Mouse (Mus musculus) hindbrain, embryonic 10.5 days (tissue): ENCODE measurements around the gene Slc25a12. TPM values are rescaled to one million over a fixed set of nuclear protein-coding genes. Genes with fewer than 3 reads are reported as not detected.

Experiments used
- DNase-seq: peaks from one replicate; pipeline ENCODE4 v3.0.0-alpha.2; 2017; ENCODE audit warnings: low spot score
- H3K27ac ChIP-seq: fragments of 300-500 bp; sonication (generic); 2 replicates; pipeline ENCODE4 v1.5.1; 2016; ENCODE audit warnings: mild to moderate bottlenecking, moderate library complexity
- H3K27me3 ChIP-seq: fragments of 300-500 bp; sonication (generic); 2 replicates; pipeline ENCODE4 v1.6.1; 2016; ENCODE audit warnings: mild to moderate bottlenecking; ENCODE audit not compliant: poor library complexity, insufficient read depth, severe bottlenecking
- H3K36me3 ChIP-seq: fragments of 300-500 bp; sonication (generic); 2 replicates; pipeline ENCODE4 v1.6.1; 2016; ENCODE audit warnings: mild to moderate bottlenecking, moderate library complexity
- H3K4me1 ChIP-seq: fragments of 300-500 bp; sonication (generic); replicated peaks from 2 replicates; pipeline ENCODE4 v1.6.1; 2016; ENCODE audit warnings: mild to moderate bottlenecking
- H3K4me3 ChIP-seq: fragments of 300-500 bp; sonication (generic); 2 replicates; pipeline ENCODE4 v1.5.1; 2016; ENCODE audit warnings: mild to moderate bottlenecking, moderate library complexity
- H3K9me3 ChIP-seq: fragments of 300-500 bp; sonication (generic); 2 replicates; pipeline ENCODE4 v1.6.1; 2016; ENCODE audit warnings: mild to moderate bottlenecking, moderate library complexity
- WGBS: fragments of 180-500 bp; shearing (Covaris S2); methylation state at CpG from one replicate; pipeline ENCODE4 v1.1.7; 2016; 5-methylcytosine and 5-hydroxymethylcytosine counted together
- polyA plus RNA-seq: library from polyadenylated mRNA; unstranded; fragments of >200 nt; fragmentation: Nextera tagmentation; extraction: Ambion mirVana; gene quantifications from 2 replicates; pipeline ENCODE4 v1.2.1, GENCODE M21; 2016

Gene Slc25a12
- polyA plus RNA-seq, 1 experiment from 2014 or later = 36.4 TPM

GRCm38 (mm10) chr2:71256581-71256980, 111.0 kb downstream of the Slc25a12 start:
- 95% methylated on average over 7 of the region's 7 CpGs for WGBS
- H3K36me3 ChIP-seq = peaks cover 93% of the 10 kb centered on the region
- no peaks in the 10 kb centered on the region for H3K27me3 ChIP-seq
- H3K4me3 ChIP-seq = no peak overlapping the region
- H3K4me1 ChIP-seq = no peaks in the 10 kb centered on the region
- no peaks in the 10 kb centered on the region for H3K9me3 ChIP-seq
- DNase-seq = no peak
- no peak overlapping the region for H3K27ac ChIP-seq

- Histone ChIP-seq H3K4me1 (no peaks in the 10 kb centered on the region), H3K9me3 (no peaks in the 10 kb centered on the region), H3K4me3 (no peak overlapping the region), H3K27ac (no peak overlapping the region), H3K27me3 (no peaks in the 10 kb centered on the region), H3K36me3 (peaks cover 95% of the 10 kb centered on the region)
- no peak for DNase-seq
- 90% methylated on average over 4 of the region's 4 CpGs for WGBS
Observed at GRCm38 (mm10) chr2:71254836-71255235, 112.7 kb downstream of the Slc25a12 start.

- H3K9me3 ChIP-seq = no peaks in the 10 kb centered on the region
- peaks cover 91% of the 10 kb centered on the region for H3K36me3 ChIP-seq
- DNase-seq = no peak
- 82% methylated on average over 5 of the region's 5 CpGs for WGBS
- H3K27ac ChIP-seq = no peak overlapping the region
- no peaks in the 10 kb centered on the region for H3K4me1 ChIP-seq
- no peaks in the 10 kb centered on the region for H3K27me3 ChIP-seq
- H3K4me3 ChIP-seq = no peak overlapping the region
Observed at GRCm38 (mm10) chr2:71250841-71251240, 116.7 kb downstream of the Slc25a12 start.

GRCm38 (mm10) chr2:71248071-71248470, 119.5 kb downstream of the Slc25a12 start:
- no peaks in the 10 kb centered on the region for H3K4me1 ChIP-seq
- no peak for DNase-seq
- H3K4me3 ChIP-seq = no peak overlapping the region
- no peaks in the 10 kb centered on the region for H3K9me3 ChIP-seq
- no peak overlapping the region for H3K27ac ChIP-seq
- peaks cover 79% of the 10 kb centered on the region for H3K36me3 ChIP-seq
- WGBS = 89% methylated on average over 3 of the region's 3 CpGs
- H3K27me3 ChIP-seq = no peaks in the 10 kb centered on the region

- H3K27ac ChIP-seq = no peak overlapping the region
- WGBS = 94% methylated on average over 5 of the region's 5 CpGs
Observed at GRCm38 (mm10) chr2:71246096-71246495, 121.5 kb downstream of the Slc25a12 start.

GRCm38 (mm10) chr2:71245416-71245815, 122.1 kb downstream of the Slc25a12 start:
- H3K27me3 ChIP-seq = no peaks in the 10 kb centered on the region
- H3K4me3 ChIP-seq = no peak overlapping the region
- H3K36me3 ChIP-seq = peaks cover 75% of the 10 kb centered on the region
- WGBS = 87% methylated on average over 3 of the region's 3 CpGs
- H3K4me1 ChIP-seq = no peaks in the 10 kb centered on the region
- H3K27ac ChIP-seq = peak overlapping the region; percentile 23; the same call in 1 of the 2 replicates
- H3K9me3 ChIP-seq = no peaks in the 10 kb centered on the region
- DNase-seq = no peak

More at GRCm38 (mm10) chr2:71246096-71246495, 121.5 kb downstream of the Slc25a12 start:
- peaks cover 75% of the 10 kb centered on the region for H3K36me3 ChIP-seq
- H3K4me1 ChIP-seq = no peaks in the 10 kb centered on the region
- H3K9me3 ChIP-seq = no peaks in the 10 kb centered on the region
- H3K4me3 ChIP-seq = no peak overlapping the region
- DNase-seq = no peak
- no peaks in the 10 kb centered on the region for H3K27me3 ChIP-seq

GRCm38 (mm10) chr2:71244807-71245206, 122.7 kb downstream of the Slc25a12 start:
- Histone ChIP-seq H3K9me3 (no peaks in the 10 kb centered on the region), H3K4me1 (no peaks in the 10 kb centered on the region), H3K27me3 (no peaks in the 10 kb centered on the region), H3K4me3 (no peak overlapping the region), H3K27ac (no peak overlapping the region), H3K36me3 (peaks cover 75% of the 10 kb centered on the region)
- DNase-seq = no peak
- whole genome bisulfite sequencing = 80% methylated on average over 7 of the region's 7 CpGs

- no peaks in the 10 kb centered on the region for H3K9me3 ChIP-seq
Observed at GRCm38 (mm10) chr2:71243058-71243672, 124.4 kb downstream of the Slc25a12 start.

GRCm38 (mm10) chr2:71242180-71242579, 125.4 kb downstream of the Slc25a12 start:
- WGBS = 89% methylated on average over 3 of the region's 3 CpGs
- Histone ChIP-seq H3K4me1 (no peaks in the 10 kb centered on the region), H3K4me3 (no peak overlapping the region), H3K27me3 (no peaks in the 10 kb centered on the region), H3K9me3 (no peaks in the 10 kb centered on the region), H3K27ac (no peak overlapping the region), H3K36me3 (peaks cover 79% of the 10 kb centered on the region)
- DNase-seq = no peak

More at GRCm38 (mm10) chr2:71243058-71243672, 124.4 kb downstream of the Slc25a12 start:
- H3K27ac ChIP-seq = no peak overlapping the region
- peaks cover 77% of the 10 kb centered on the region for H3K36me3 ChIP-seq
- no peaks in the 10 kb centered on the region for H3K27me3 ChIP-seq
- 82% methylated on average over 9 of the region's 9 CpGs for WGBS
- no peak for DNase-seq
- H3K4me1 ChIP-seq = no peaks in the 10 kb centered on the region
- H3K4me3 ChIP-seq = no peak overlapping the region

- H3K4me3 ChIP-seq = no peak overlapping the region
- DNase-seq = no peak
- peaks cover 79% of the 10 kb centered on the region for H3K36me3 ChIP-seq
- 96% methylated on average over 2 of the region's 2 CpGs for WGBS
- no peaks in the 10 kb centered on the region for H3K27me3 ChIP-seq
- H3K4me1 ChIP-seq = no peaks in the 10 kb centered on the region
- H3K27ac ChIP-seq = no peak overlapping the region
- no peaks in the 10 kb centered on the region for H3K9me3 ChIP-seq
Observed at GRCm38 (mm10) chr2:71241505-71241904, 126.0 kb downstream of the Slc25a12 start.

GRCm38 (mm10) chr2:71236009-71236408, 131.5 kb downstream of the Slc25a12 start:
- peaks cover 68% of the 10 kb centered on the region for H3K36me3 ChIP-seq
- DNase-seq = no peak

GRCm38 (mm10) chr2:71235420-71235819, 132.1 kb downstream of the Slc25a12 start:
- Histone ChIP-seq H3K27ac (no peak overlapping the region), H3K4me1 (no peaks in the 10 kb centered on the region), H3K9me3 (no peaks in the 10 kb centered on the region), H3K27me3 (no peaks in the 10 kb centered on the region), H3K4me3 (no peak overlapping the region), H3K36me3 (peaks cover 62% of the 10 kb centered on the region)
- no peak for DNase-seq
- WGBS = 88% methylated on average over 4 of the region's 4 CpGs

More at GRCm38 (mm10) chr2:71236009-71236408, 131.5 kb downstream of the Slc25a12 start:
- Histone ChIP-seq H3K27me3 (no peaks in the 10 kb centered on the region), H3K4me1 (no peaks in the 10 kb centered on the region), H3K27ac (no peak overlapping the region), H3K9me3 (no peaks in the 10 kb centered on the region), H3K4me3 (no peak overlapping the region)
- WGBS = 92% methylated on average over 6 of the region's 6 CpGs

GRCm38 (mm10) chr2:71232976-71233375, 134.6 kb downstream of the Slc25a12 start:
- H3K4me3 ChIP-seq = no peak overlapping the region
- no peak overlapping the region for H3K27ac ChIP-seq
- no peaks in the 10 kb centered on the region for H3K27me3 ChIP-seq
- DNase-seq = no peak
- 89% methylated on average over 2 of the region's 2 CpGs for WGBS
- no peaks in the 10 kb centered on the region for H3K4me1 ChIP-seq
- no peaks in the 10 kb centered on the region for H3K9me3 ChIP-seq
- peaks cover 59% of the 10 kb centered on the region for H3K36me3 ChIP-seq

GRCm38 (mm10) chr2:71231951-71232350, 135.6 kb downstream of the Slc25a12 start:
- Histone ChIP-seq H3K4me1 (no peaks in the 10 kb centered on the region), H3K4me3 (no peak overlapping the region), H3K36me3 (peaks cover 55% of the 10 kb centered on the region), H3K9me3 (no peaks in the 10 kb centered on the region), H3K27ac (no peak overlapping the region), H3K27me3 (no peaks in the 10 kb centered on the region)
- 95% methylated on average over 5 of the region's 5 CpGs for WGBS
- DNase-seq = no peak
